Mouse (Mus musculus): ENCODE data around the gene Atg9a. TPM values are rescaled to one million over a fixed set of nuclear protein-coding genes. Genes with fewer than 3 reads are reported as not detected.
A peak's percentile ranks its signal among the peaks of the same experiment; 100 is the strongest.

The Atg9a gene
- total and polyA plus RNA-seq, 2 experiments: 23.5 to 75.4 TPM

- Histone ChIP-seq H3K36me3 (ENCODE audit: control insufficient read depth, insufficient read depth, low read length) (peaks cover 15% of the 10 kb centered on the region; the same call in 1 of the 2 replicates), H3K4me1 (ENCODE audit: control insufficient read depth, insufficient read depth, low read length) (peaks cover 38% of the 10 kb centered on the region), H3K27me3 (ENCODE audit: control insufficient read depth, insufficient read depth, low read length) (no peaks in the 10 kb centered on the region), H3K4me3 (ENCODE audit: insufficient read depth, low read depth, low read length) (peak overlapping the region; percentile 90), H3K79me2 (ENCODE audit: control insufficient read depth, insufficient read depth, low read length) (peaks cover 6% of the 10 kb centered on the region; the same call in 1 of the 2 replicates), H3K9ac (ENCODE audit: low read depth, low read length) (peak overlapping the region; percentile 93), H3K27ac (replicated peaks; ENCODE audit: insufficient read depth, low read depth, low read length) (peak overlapping the region; percentile 93)
- no peak for TF ChIP-seq CTCF (IDR thresholded peaks at IDR 0.05; ENCODE audit: low read depth, low read length)
- TF ChIP-seq POLR2A (IDR thresholded peaks at IDR 0.05; ENCODE audit: extremely low read depth, insufficient read depth, low read length): no peak
- WGBS: 1% methylated on average over 38 of the region's 38 CpGs
- peak; percentile 39 for DNase-seq (ENCODE audit: extremely low read depth, low read depth, low spot score)
Measured at GRCm38 (mm10) chr1:75218227-75219001, 26.4 kb upstream of the Atg9a start.

- Histone ChIP-seq H3K27me3 (ENCODE audit: control insufficient read depth, insufficient read depth, low read length) (no peaks in the 10 kb centered on the region), H3K4me3 (ENCODE audit: insufficient read depth, low read depth, low read length) (peak overlapping the region; percentile 90)
- TF ChIP-seq POLR2A (IDR thresholded peaks at IDR 0.05; ENCODE audit: extremely low read depth, insufficient read depth, low read length) (no peak), CTCF (IDR thresholded peaks at IDR 0.05; ENCODE audit: low read depth, low read length) (no peak)
Measured at GRCm38 (mm10) chr1:75217893-75218226, 25.9 kb upstream of the Atg9a start.

GRCm38 (mm10) chr1:75216797-75217585 is 25.0 kb upstream of the Atg9a start:
- peak overlapping the region; percentile 90 for H3K4me3 ChIP-seq (ENCODE audit: insufficient read depth, low read depth, low read length)
- H3K27ac ChIP-seq (replicated peaks; ENCODE audit: insufficient read depth, low read depth, low read length): peak overlapping the region; percentile 93
- 19% methylated on average over 13 of the region's 13 CpGs for WGBS
- no peaks in the 10 kb centered on the region for H3K27me3 ChIP-seq (ENCODE audit: control insufficient read depth, insufficient read depth, low read length)
- peaks cover 42% of the 10 kb centered on the region for H3K4me1 ChIP-seq (ENCODE audit: control insufficient read depth, insufficient read depth, low read length)
- peaks cover 16% of the 10 kb centered on the region; the same call in 1 of the 2 replicates for H3K36me3 ChIP-seq (ENCODE audit: control insufficient read depth, insufficient read depth, low read length)
- H3K9ac ChIP-seq (ENCODE audit: low read depth, low read length): peak overlapping the region; percentile 93; the same call in 1 of the 2 replicates
- TF ChIP-seq CTCF (IDR thresholded peaks at IDR 0.05; ENCODE audit: low read depth, low read length): no peak
- TF ChIP-seq POLR2A (IDR thresholded peaks at IDR 0.05; ENCODE audit: extremely low read depth, insufficient read depth, low read length): 0 out of 2 replicates have a peak, but pooled peaks have one; percentile 15
- H3K79me2 ChIP-seq (ENCODE audit: control insufficient read depth, insufficient read depth, low read length): peaks cover 6% of the 10 kb centered on the region; the same call in 1 of the 2 replicates
- peak; percentile 91 for DNase-seq (ENCODE audit: extremely low read depth, low read depth, low spot score)

More at GRCm38 (mm10) chr1:75217893-75218226, 25.9 kb upstream of the Atg9a start:
- peak; percentile 31 for DNase-seq (ENCODE audit: extremely low read depth, low read depth, low spot score)
- H3K9ac ChIP-seq (ENCODE audit: low read depth, low read length): peak overlapping the region; percentile 93
- 3% methylated on average over 6 of the region's 6 CpGs for WGBS
- peak overlapping the region; percentile 93 for H3K27ac ChIP-seq (replicated peaks; ENCODE audit: insufficient read depth, low read depth, low read length)
- peaks cover 16% of the 10 kb centered on the region; the same call in 1 of the 2 replicates for H3K36me3 ChIP-seq (ENCODE audit: control insufficient read depth, insufficient read depth, low read length)
- H3K79me2 ChIP-seq (ENCODE audit: control insufficient read depth, insufficient read depth, low read length): peaks cover 6% of the 10 kb centered on the region; the same call in 1 of the 2 replicates
- peaks cover 44% of the 10 kb centered on the region for H3K4me1 ChIP-seq (ENCODE audit: control insufficient read depth, insufficient read depth, low read length)

DNA sequence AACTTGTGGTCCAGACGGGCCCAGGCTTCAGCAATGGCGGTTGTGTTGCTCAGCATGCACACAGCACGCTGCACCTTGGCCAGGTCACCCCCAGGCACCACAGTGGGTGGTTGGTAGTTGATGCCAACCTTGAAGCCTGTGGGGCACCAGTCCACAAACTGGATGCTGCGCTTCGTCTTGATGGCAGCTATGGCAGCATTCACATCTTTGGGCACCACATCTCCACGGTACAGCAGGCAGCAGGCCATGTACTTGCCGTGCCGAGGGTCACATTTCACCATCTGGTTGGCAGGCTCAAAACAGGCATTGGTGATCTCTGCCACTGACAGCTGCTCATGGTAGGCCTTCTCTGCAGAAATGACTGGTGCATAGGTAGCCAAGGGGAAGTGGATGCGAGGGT is 23.8 kb upstream of the Atg9a start:
- peak overlapping the region; percentile 95 for H3K27ac ChIP-seq (replicated peaks; ENCODE audit: insufficient read depth, low read depth, low read length)
- H3K79me2 ChIP-seq (ENCODE audit: control insufficient read depth, insufficient read depth, low read length): peaks cover 13% of the 10 kb centered on the region; the same call in 1 of the 2 replicates
- H3K4me3 ChIP-seq (ENCODE audit: insufficient read depth, low read depth, low read length): peak overlapping the region; percentile 19; the same call in 1 of the 2 replicates
- 26% methylated on average over 9 of the region's 9 CpGs for WGBS
- peaks cover 47% of the 10 kb centered on the region for H3K4me1 ChIP-seq (ENCODE audit: control insufficient read depth, insufficient read depth, low read length)
- peak; percentile 89 for DNase-seq (ENCODE audit: extremely low read depth, low read depth, low spot score)
- TF ChIP-seq POLR2A (IDR thresholded peaks at IDR 0.05; ENCODE audit: extremely low read depth, insufficient read depth, low read length): no peak
- TF ChIP-seq CTCF (IDR thresholded peaks at IDR 0.05; ENCODE audit: low read depth, low read length): no peak
- peaks cover 16% of the 10 kb centered on the region; the same call in 1 of the 2 replicates for H3K36me3 ChIP-seq (ENCODE audit: control insufficient read depth, insufficient read depth, low read length)
- H3K9ac ChIP-seq (ENCODE audit: low read depth, low read length): peak overlapping the region; percentile 18; the same call in 1 of the 2 replicates
- no peaks in the 10 kb centered on the region for H3K27me3 ChIP-seq (ENCODE audit: control insufficient read depth, insufficient read depth, low read length)

DNA sequence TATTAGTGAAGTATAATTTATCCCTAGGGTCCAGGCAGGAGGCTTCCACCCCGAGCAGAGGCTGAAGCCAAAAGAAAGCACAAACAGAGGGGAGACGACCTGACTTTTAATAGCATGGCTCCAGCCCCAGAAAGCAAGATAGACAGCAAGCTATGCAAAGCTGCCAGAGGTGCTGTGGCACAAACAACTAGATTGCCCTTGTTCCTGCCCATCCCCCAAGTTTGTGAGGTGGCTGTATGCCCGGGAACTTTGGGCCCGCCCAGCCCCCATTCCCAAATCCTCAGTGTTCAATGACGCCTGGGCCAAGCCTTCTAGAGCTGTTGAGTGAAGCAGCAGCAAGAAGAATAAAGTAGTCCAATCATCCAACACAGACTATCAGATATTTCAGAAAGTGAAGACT is 22.9 kb upstream of the Atg9a start:
- peaks cover 14% of the 10 kb centered on the region; the same call in 1 of the 2 replicates for H3K79me2 ChIP-seq (ENCODE audit: control insufficient read depth, insufficient read depth, low read length)
- H3K4me3 ChIP-seq (ENCODE audit: insufficient read depth, low read depth, low read length): no peak overlapping the region
- H3K9ac ChIP-seq (ENCODE audit: low read depth, low read length): peak overlapping the region; percentile 44
- TF ChIP-seq POLR2A (IDR thresholded peaks at IDR 0.05; ENCODE audit: extremely low read depth, insufficient read depth, low read length) (no peak), CTCF (IDR thresholded peaks at IDR 0.05; ENCODE audit: low read depth, low read length) (no peak)
- 19% methylated on average over 5 of the region's 5 CpGs for WGBS
- H3K36me3 ChIP-seq (ENCODE audit: control insufficient read depth, insufficient read depth, low read length): peaks cover 16% of the 10 kb centered on the region; the same call in 1 of the 2 replicates
- no peaks in the 10 kb centered on the region for H3K27me3 ChIP-seq (ENCODE audit: control insufficient read depth, insufficient read depth, low read length)
- H3K4me1 ChIP-seq (ENCODE audit: control insufficient read depth, insufficient read depth, low read length): peaks cover 50% of the 10 kb centered on the region
- peak; percentile 85 for DNase-seq (ENCODE audit: extremely low read depth, low read depth, low spot score)
- H3K27ac ChIP-seq (replicated peaks; ENCODE audit: insufficient read depth, low read depth, low read length): peak overlapping the region; percentile 95
